Mouse (Mus musculus) embryonic facial prominence, embryonic 11.5 days (tissue): ENCODE measurements around the gene Sox1. TPM values are rescaled to one million over a fixed set of nuclear protein-coding genes. Genes with fewer than 3 reads are reported as not detected.

Experiments
- ATAC-seq: fragments of 200-750 bp; cut with Nextera tagmentation; replicated peaks from 2 replicates; pipeline ENCODE4 v1.8.0; 2017; ENCODE audit warnings: low read depth; ENCODE audit not compliant: insufficient number of reproducible peaks, low FRiP score, low TSS enrichment
- DNase-seq: peaks from one replicate; pipeline ENCODE4 v3.0.0-alpha.2; 2015; ENCODE audit warnings: low spot score
- H3K27ac ChIP-seq: fragments of 300-500 bp; sonication (generic); replicated peaks from 2 replicates; pipeline ENCODE4 v1.5.1; 2014; ENCODE audit warnings: mild to moderate bottlenecking, low read depth, low read length, control low read depth
- H3K27me3 ChIP-seq: fragments of 300-500 bp; sonication (generic); 2 replicates; pipeline ENCODE4 v1.6.1; 2014; ENCODE audit warnings: mild to moderate bottlenecking, low read length, moderate library complexity, mixed read lengths; ENCODE audit not compliant: control insufficient read depth, insufficient read depth
- H3K36me3 ChIP-seq: fragments of 300-500 bp; sonication (generic); replicated peaks from 2 replicates; pipeline ENCODE4 v1.6.1; 2014; ENCODE audit warnings: low read depth, mild to moderate bottlenecking, low read length, moderate library complexity, mixed read lengths; ENCODE audit not compliant: control insufficient read depth, insufficient read depth
- H3K4me1 ChIP-seq: fragments of 300-500 bp; sonication (generic); 2 replicates; pipeline ENCODE4 v1.6.1; 2014; ENCODE audit warnings: low read length, mixed read lengths; ENCODE audit not compliant: control insufficient read depth, insufficient read depth
- H3K4me2 ChIP-seq: fragments of 300-500 bp; sonication (generic); 2 replicates; pipeline ENCODE4 v1.6.1; 2014; ENCODE audit warnings: low read depth, mild to moderate bottlenecking, control low read depth, low read length, moderate library complexity
- H3K4me3 ChIP-seq: fragments of 300-500 bp; sonication (generic); 2 replicates; pipeline ENCODE4 v1.5.1; 2014; ENCODE audit warnings: low read depth, low read length, control low read depth
- H3K9ac ChIP-seq: fragments of 300-500 bp; sonication (generic); replicated peaks from 2 replicates; pipeline ENCODE4 v1.6.1; 2014; ENCODE audit warnings: mild to moderate bottlenecking, control low read depth, low read length
- H3K9me3 ChIP-seq: fragments of 300-500 bp; sonication (generic); replicated peaks from 2 replicates; pipeline ENCODE4 v1.6.1; 2016; ENCODE audit warnings: mild to moderate bottlenecking, low read length, inconsistent platforms, mixed read lengths; ENCODE audit not compliant: control insufficient read depth
- WGBS: fragments of 180-500 bp; shearing (Covaris S2); extraction: QIAGEN DNeasy Blood & Tissue Kit; methylation state at CpG from one replicate; pipeline ENCODE4 v1.1.7; 2014; 5-methylcytosine and 5-hydroxymethylcytosine counted together
- polyA plus RNA-seq: library from polyadenylated mRNA; unstranded; fragments of >200 nt; fragmentation: Nextera tagmentation; extraction: Ambion mirVana; gene quantifications from 2 replicates; pipeline ENCODE4 v1.2.1, GENCODE M21; 2014

Sox1 gene
- polyA plus RNA-seq, 1 experiment from 2014 or later: 1.8 TPM

DNA sequence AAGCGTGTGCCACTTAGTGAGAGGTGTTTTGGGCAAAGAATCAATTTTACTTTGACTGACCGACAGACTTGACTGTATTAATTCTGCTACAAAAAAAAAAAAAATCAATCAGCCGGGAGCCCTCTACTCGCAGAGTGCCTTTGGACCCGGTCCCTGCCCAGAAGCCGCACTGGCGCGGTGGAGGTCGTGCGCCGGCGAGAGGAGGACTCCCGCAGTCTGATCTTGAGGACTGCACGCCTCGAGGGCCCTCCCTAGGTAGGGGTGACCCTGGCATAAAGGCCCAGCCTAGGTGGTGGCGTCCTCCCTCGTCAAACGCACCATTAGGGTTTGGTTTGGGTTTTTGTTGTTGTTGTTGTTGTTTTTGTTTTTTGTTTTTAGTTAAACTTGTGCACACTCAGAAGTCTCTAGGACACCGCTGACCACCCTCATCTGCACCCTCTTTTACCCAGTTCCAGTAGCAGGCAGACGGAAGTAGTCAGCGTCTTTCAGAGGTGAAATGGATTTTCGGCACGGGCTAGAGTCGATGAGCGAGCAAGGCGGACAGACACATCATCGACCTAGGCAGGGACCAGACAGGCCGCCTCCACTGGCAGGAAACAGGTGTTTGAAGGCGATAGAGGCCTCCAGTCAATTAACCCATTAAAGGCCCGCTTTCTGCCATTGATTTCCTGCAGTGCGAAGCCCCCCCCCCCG, 8.4 kb upstream of the Sox1 start:
- peak; percentile 40 for DNase-seq
- H3K4me2 ChIP-seq: no peak overlapping the region
- H3K9me3 ChIP-seq: no peaks in the 10 kb centered on the region
- under 1% methylated on average over 32 of the region's 32 CpGs for WGBS
- H3K4me1 ChIP-seq: peaks cover 2% of the 10 kb centered on the region
- H3K4me3 ChIP-seq: peak overlapping the region; percentile 20; the same call in 1 of the 2 replicates
- 0 out of 2 replicates have a peak overlapping the region, but pooled peaks have one; percentile 15 for H3K9ac ChIP-seq
- no peak overlapping the region for H3K27ac ChIP-seq
- H3K27me3 ChIP-seq: peaks cover 79% of the 10 kb centered on the region
- H3K36me3 ChIP-seq: no peaks in the 10 kb centered on the region
- ATAC-seq: no peak

DNA sequence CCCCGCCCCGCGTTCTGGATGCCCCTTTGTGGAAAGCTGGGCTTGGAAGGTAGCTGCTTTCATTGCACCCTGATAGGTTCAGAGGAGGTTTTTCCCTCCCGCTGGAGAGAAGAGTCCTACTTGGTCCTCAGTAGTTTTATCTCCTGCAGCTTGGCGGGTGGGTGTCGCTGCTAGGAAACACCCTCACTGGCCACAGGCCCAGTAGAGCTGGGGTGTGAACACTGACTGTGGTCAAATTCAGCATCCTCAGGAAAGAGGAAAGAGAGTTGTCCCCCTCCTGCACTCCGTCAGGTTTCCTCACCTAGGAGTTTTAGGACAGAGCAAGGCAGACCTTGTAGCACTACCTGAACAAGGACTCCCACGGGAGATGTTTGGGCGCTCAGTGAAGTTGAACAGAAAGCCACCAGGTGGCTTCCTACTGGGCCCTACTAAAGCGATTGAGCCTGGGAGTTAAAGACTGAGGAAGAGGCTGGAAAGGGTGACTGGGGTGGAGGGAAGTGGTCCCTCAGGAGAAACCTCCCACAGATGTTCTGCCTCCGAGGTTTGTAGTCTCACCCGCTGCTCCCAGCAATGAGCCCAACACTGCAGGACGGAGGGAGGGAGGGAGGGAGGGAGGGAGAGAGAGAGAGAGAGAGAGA, 7.8 kb upstream of the Sox1 start:
- Histone ChIP-seq H3K9ac (no peak overlapping the region), H3K27ac (no peak overlapping the region), H3K4me2 (peak overlapping the region; percentile 13; the same call in 1 of the 2 replicates), H3K9me3 (no peaks in the 10 kb centered on the region), H3K4me3 (no peak overlapping the region), H3K4me1 (peaks cover 2% of the 10 kb centered on the region), H3K27me3 (peaks cover 82% of the 10 kb centered on the region), H3K36me3 (no peaks in the 10 kb centered on the region)
- DNase-seq: peak; percentile 6
- no peak for ATAC-seq
- WGBS: 1% methylated on average over 13 of the region's 13 CpGs

DNA sequence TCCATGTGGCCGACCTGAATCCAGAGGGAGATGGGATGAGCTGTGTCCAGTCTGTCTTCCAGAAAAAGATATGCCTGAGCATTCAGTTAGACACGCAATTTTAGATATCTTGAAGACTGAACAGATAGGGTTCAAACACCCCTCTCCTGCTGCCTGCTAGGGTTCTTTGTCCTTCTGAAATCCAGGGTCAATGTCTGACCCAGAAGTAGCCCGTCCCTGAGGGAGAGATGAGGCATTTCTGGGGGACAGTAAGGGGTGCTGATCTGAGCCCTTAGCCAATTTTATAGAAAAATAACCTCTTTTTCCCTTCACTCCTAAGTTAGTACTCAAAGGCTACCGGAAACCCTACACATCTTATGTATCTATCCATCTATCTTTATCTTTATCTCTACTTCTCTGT, 7.2 kb upstream of the Sox1 start:
- H3K9me3 ChIP-seq: no peaks in the 10 kb centered on the region
- no peaks in the 10 kb centered on the region for H3K36me3 ChIP-seq
- ATAC-seq (no peak), DNase-seq (peak; percentile 0)
- H3K27me3 ChIP-seq: peaks cover 82% of the 10 kb centered on the region
- H3K9ac ChIP-seq: no peak overlapping the region
- H3K27ac ChIP-seq: no peak overlapping the region
- 3% methylated on average over 4 of the region's 4 CpGs for WGBS
- H3K4me2 ChIP-seq: no peak overlapping the region
- peaks cover 2% of the 10 kb centered on the region for H3K4me1 ChIP-seq
- H3K4me3 ChIP-seq: no peak overlapping the region

DNA sequence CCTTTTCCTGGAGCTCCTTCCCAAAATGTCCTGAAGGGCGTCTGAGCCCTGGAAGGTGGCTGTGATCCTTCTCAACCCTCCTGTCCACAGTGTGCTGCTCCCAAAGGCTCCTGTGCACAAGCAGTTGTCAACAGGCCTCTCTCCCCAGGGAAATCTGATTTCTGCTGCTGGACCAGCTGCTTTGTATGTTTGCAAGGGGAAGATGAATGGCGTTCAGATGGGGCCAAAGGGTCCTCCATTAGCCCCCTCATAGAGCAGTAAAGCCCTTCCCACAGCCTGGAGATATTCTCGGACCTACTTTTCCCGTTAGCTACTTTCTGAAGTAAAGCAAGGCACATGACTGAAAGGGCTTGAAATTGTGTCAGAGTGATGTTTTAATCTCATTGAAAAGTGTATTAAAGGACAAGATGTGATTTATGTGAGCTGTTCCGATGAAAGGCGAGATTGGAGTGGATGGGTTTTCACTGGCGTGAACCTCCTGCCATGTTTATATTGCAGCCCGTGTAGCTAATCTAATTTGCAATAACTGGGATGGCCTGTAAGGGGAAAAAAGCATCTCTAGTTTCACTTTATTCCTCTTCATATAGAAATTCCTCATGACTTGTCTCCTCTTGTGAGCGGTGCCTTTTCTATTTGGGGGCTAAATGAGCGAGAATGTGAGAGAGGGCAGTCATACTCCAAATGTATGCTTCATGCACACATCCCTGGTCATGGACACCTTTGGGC, 6.5 kb upstream of the Sox1 start:
- ATAC-seq (no peak), DNase-seq (peak; percentile 4)
- Histone ChIP-seq H3K4me1 (no peaks in the 10 kb centered on the region; the same call in none of the 2 replicates), H3K27me3 (peaks cover 82% of the 10 kb centered on the region), H3K27ac (no peak overlapping the region), H3K4me2 (no peak overlapping the region), H3K9ac (no peak overlapping the region), H3K9me3 (no peaks in the 10 kb centered on the region), H3K4me3 (no peak overlapping the region), H3K36me3 (no peaks in the 10 kb centered on the region)
- WGBS: 3% methylated on average over 10 of the region's 10 CpGs

DNA sequence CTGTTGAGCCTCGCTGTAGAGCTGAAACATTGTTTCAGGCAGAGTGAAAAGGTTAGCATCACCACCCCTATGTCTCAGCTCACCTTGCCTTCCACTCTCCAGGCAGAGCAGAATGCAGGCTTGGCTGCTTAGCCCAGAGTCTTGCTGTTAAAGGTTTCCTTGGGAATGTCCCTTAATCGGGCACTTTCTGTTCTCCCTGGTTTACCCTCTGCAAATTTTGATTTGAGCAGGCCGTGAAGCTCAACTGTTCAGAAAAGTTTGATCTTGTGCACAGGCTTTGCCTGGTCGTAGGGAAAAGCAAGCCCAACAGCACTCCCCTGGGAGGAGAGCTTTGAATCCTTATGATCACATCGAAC, 6.0 kb upstream of the Sox1 start:
- H3K9ac ChIP-seq: no peak overlapping the region
- H3K4me2 ChIP-seq: no peak overlapping the region
- peaks cover 82% of the 10 kb centered on the region for H3K27me3 ChIP-seq
- H3K27ac ChIP-seq: no peak overlapping the region
- H3K4me3 ChIP-seq: no peak overlapping the region
- no peaks in the 10 kb centered on the region; the same call in none of the 2 replicates for H3K4me1 ChIP-seq
- 2% methylated on average over 5 of the region's 5 CpGs for WGBS
- DNase-seq (peak; percentile 20), ATAC-seq (no peak)
- no peaks in the 10 kb centered on the region for H3K9me3 ChIP-seq
- H3K36me3 ChIP-seq: no peaks in the 10 kb centered on the region

DNA sequence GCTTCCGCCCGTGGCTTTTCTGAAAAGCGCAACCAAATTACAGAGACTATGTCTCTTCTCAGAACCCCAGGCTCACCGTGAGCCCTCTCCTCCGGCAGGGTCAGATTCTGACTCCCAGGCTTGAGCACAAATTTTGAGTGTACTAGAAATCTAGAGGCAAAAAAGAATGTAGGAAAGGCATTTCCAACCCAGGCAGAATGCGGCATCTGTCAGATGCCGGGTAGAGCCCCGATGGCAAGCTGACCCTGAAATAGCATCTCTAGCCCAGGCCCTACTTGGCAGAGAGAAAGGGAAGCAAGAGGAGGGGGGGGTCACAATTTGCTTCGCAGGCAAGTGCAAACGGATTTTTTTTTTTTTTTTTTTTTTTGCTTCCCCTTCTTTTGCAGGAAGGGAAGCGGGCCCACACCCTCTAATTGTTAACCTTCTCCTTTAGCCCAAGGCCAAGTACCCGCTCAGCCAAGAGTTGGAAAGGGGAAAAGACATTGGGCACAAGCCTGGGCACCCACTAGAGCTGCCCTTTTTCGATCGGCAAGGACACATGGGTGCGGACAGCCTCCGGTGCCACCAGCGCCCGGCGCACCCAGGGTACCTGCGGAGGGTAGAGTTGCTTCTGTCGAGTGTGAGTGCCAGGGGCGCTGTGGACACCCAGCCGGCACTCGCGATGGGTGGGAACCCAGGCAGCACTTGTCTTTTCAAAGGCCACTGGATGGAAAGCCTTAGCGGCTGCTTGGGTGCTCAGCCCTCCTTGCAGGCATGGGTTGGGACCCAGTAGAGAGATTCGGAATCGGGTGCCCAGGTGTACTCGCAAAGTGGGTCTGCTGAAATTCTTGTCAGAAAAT, 5.1 kb upstream of the Sox1 start:
- H3K36me3 ChIP-seq: no peaks in the 10 kb centered on the region
- H3K9me3 ChIP-seq: no peaks in the 10 kb centered on the region
- no peak overlapping the region for H3K4me2 ChIP-seq
- H3K27me3 ChIP-seq: peaks cover 83% of the 10 kb centered on the region
- peak; percentile 23 for DNase-seq
- peaks cover 3% of the 10 kb centered on the region for H3K4me1 ChIP-seq
- no peak overlapping the region for H3K27ac ChIP-seq
- no peak for ATAC-seq
- WGBS: 2% methylated on average over 29 of the region's 29 CpGs
- no peak overlapping the region for H3K9ac ChIP-seq
- no peak overlapping the region; the same call in 1 of the 2 replicates for H3K4me3 ChIP-seq

DNA sequence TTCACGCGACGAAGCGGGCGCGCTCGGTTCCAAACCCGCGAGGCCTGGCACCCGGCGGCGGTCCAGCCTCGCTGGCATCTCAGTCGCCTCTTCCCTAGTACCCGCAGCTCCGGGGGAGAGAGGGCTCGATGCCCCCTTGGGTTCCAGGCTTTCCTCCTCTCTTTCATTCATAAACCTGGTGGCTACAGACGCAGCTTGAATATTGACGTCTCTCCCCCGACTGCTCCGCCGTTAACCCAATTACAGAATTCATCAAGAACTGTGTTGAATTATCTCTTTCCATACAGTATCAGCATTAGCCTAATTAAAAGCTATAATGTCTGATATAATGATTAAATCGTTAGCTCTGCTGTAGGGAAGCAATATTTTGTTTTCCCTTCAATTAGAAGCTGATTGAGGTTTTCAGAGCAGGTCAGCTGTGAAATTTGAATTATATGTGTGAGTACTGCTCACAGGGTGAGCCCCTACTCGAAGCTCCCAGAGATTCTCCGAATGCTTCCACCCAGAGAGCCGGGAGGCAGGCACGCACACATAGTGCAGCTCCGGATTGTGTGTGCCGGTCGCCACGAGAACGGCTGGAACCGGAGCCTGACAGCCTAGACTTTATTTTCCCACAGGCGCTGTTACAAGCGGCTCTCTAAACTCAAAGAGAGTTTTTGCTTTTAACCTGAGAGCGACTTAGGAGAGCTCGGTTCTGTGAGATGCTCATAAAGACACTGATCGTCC, 4.3 kb upstream of the Sox1 start:
- Histone ChIP-seq H3K27me3 (peaks cover 83% of the 10 kb centered on the region), H3K36me3 (no peaks in the 10 kb centered on the region), H3K4me2 (no peak overlapping the region), H3K9me3 (no peaks in the 10 kb centered on the region), H3K4me3 (no peak overlapping the region), H3K27ac (no peak overlapping the region), H3K9ac (no peak overlapping the region), H3K4me1 (peaks cover 10% of the 10 kb centered on the region; the same call in 1 of the 2 replicates)
- WGBS: 1% methylated on average over 38 of the region's 38 CpGs
- DNase-seq (peak; percentile 26), ATAC-seq (no peak)
